Mouse (Mus musculus): ENCODE measurements around the gene Prss23. TPM values are rescaled to one million over a fixed set of nuclear protein-coding genes. Genes with fewer than 3 reads are reported as not detected.

Gene Prss23
- polyA plus RNA-seq, 1 experiment: 448 TPM

- DNase-seq (ENCODE audit: low spot score): no peak
Observed at GRCm38 (mm10) chr7:89508672-89509071, 18.3 kb downstream of the Prss23 start.

GRCm38 (mm10) chr7:89499516-89500307 is 27.3 kb downstream of the Prss23 start:
- no peak for DNase-seq (ENCODE audit: low spot score)

GRCm38 (mm10) chr7:89483769-89484568 is 43.0 kb downstream of the Prss23 start:
- DNase-seq (ENCODE audit: low spot score): no peak

GRCm38 (mm10) chr7:89481723-89482122 is 45.3 kb downstream of the Prss23 start:
- no peak for DNase-seq (ENCODE audit: low spot score)

GRCm38 (mm10) chr7:89478490-89478889 is 48.5 kb downstream of the Prss23 start:
- DNase-seq (ENCODE audit: low spot score): no peak

GRCm38 (mm10) chr7:89477294-89477999 is 49.5 kb downstream of the Prss23 start:
- no peak for DNase-seq (ENCODE audit: low spot score)

- no peak for DNase-seq (ENCODE audit: low spot score)
Observed at GRCm38 (mm10) chr7:89473442-89473841, 53.5 kb downstream of the Prss23 start.

- no peak for DNase-seq (ENCODE audit: low spot score)
Observed at GRCm38 (mm10) chr7:89463775-89464592, 63.0 kb downstream of the Prss23 start.

- no peak for DNase-seq (ENCODE audit: low spot score)
Observed at GRCm38 (mm10) chr7:89463246-89463645, 63.7 kb downstream of the Prss23 start.

- no peak for DNase-seq (ENCODE audit: low spot score)
Observed at GRCm38 (mm10) chr7:89462646-89463207, 64.3 kb downstream of the Prss23 start.

GRCm38 (mm10) chr7:89461351-89461750 is 65.6 kb downstream of the Prss23 start:
- DNase-seq (ENCODE audit: low spot score): no peak

- DNase-seq (ENCODE audit: low spot score): no peak
Observed at GRCm38 (mm10) chr7:89460911-89461310, 66.1 kb downstream of the Prss23 start.

- DNase-seq (ENCODE audit: low spot score): no peak
Observed at GRCm38 (mm10) chr7:89459691-89460090, 67.3 kb downstream of the Prss23 start.

Other genes with a start within 250 kb of the Prss23 start
- 15.1 and 15.7 TPM in 2 replicates for gene Tmem135, start 123.0 kb downstream of the Prss23 start, polyA plus RNA-seq (2012; rRNA removed)
- 20.3 and 20.6 TPM in 2 replicates for gene Fzd4, start 122.8 kb downstream of the Prss23 start, polyA plus RNA-seq (2012; rRNA removed)
- 12.6 and 15.2 TPM in 2 replicates for gene Me3, start 105.2 kb upstream of the Prss23 start, polyA plus RNA-seq (2012; rRNA removed)